9 mouse cellular contexts compared by ENCODE assay signal in genomic region chr2:105367623-105368022, GRCm38 (mm10). TPM values are rescaled to one million over a fixed set of nuclear protein-coding genes. Genes with fewer than 3 reads are reported as not detected.
DNase-seq lines count a peak whose midpoint lies in the region; ATAC-seq lines count a peak whose summit lies in the region.
"Had no signal": no experiment of that assay in that cellular context is flagged by ENCODE, and none has a peak within 500 bp of the region (broad histone marks: within the 10 kb centered on the region; RNA-seq: fewer than 3 reads in every experiment).

No protein-coding gene starts in this region.

- H3K4me3 ChIP-seq in kidney, embryonic 15.5 days (replicated peaks): no peak overlapping the region
- H3K4me3 ChIP-seq in forebrain, embryonic 11.5 days (ENCODE audit: low read depth, low read length): no peak overlapping the region

- H3K9me3 ChIP-seq in kidney, embryonic 15.5 days (replicated peaks): no peaks in the 10 kb centered on the region
- no peaks in the 10 kb centered on the region for H3K9me3 ChIP-seq in forebrain, embryonic 11.5 days (ENCODE audit: control insufficient read depth, low read length)

- H3K27me3 ChIP-seq in kidney, embryonic 15.5 days: peaks cover 16% of the 10 kb centered on the region
- H3K27me3 ChIP-seq in forebrain, embryonic 11.5 days (ENCODE audit: control insufficient read depth, insufficient read depth, low read length): no peaks in the 10 kb centered on the region

- H3K4me2 ChIP-seq in kidney, embryonic 15.5 days: no peak overlapping the region
- H3K4me2 ChIP-seq in forebrain, embryonic 11.5 days (ENCODE audit: low read depth, low read length, severe bottlenecking): no peak overlapping the region
- H3K4me2 ChIP-seq: hindbrain, embryonic 14.5 days had no signal

- H3K36me3 ChIP-seq in kidney, embryonic 15.5 days: no peaks in the 10 kb centered on the region
- no peaks in the 10 kb centered on the region for H3K36me3 ChIP-seq in forebrain, embryonic 11.5 days (ENCODE audit: control insufficient read depth, insufficient read depth, low read length)

- DNase-seq in kidney, adult 8-10 months: no peak
- peak; percentile 23 for DNase-seq in A20 (ENCODE audit: low read depth, low spot score)
- DNase-seq in CD8-positive naive resting alpha-beta T cell, adult 2 months (ENCODE audit: low read depth in 2 of 2, low spot score in 2 of 2): peak; percentile 9 to 21
- no peak for DNase-seq in cerebellum, adult 11 months
- no peak for DNase-seq in forebrain, embryonic 11.5 days (ENCODE audit: low spot score)
- DNase-seq: cerebellum, adult 8-10 months had no signal

- H3K4me1 ChIP-seq in kidney, embryonic 15.5 days: peaks cover 16% of the 10 kb centered on the region
- no peaks in the 10 kb centered on the region for H3K4me1 ChIP-seq in forebrain, embryonic 11.5 days (replicated peaks; ENCODE audit: control insufficient read depth, insufficient read depth, low read length)

- H3K27ac ChIP-seq in kidney, embryonic 15.5 days: 0 out of 2 replicates have a peak overlapping the region, but pooled peaks have one; percentile 13
- no peak overlapping the region for H3K27ac ChIP-seq in forebrain, embryonic 11.5 days (ENCODE audit: low read depth, low read length)
- H3K27ac ChIP-seq: hindbrain, embryonic 14.5 days had no signal

- ATAC-seq in kidney, embryonic 15.5 days (replicated peaks; ENCODE audit: low FRiP score): no peak
- ATAC-seq in inflammation-experienced regulatory T-cells, adult 6 months: peak; percentile 56
- no peak for ATAC-seq in forebrain, embryonic 11.5 days (replicated peaks; ENCODE audit: low FRiP score)

- H3K9ac ChIP-seq in kidney, embryonic 15.5 days: no peak overlapping the region
- no peak overlapping the region for H3K9ac ChIP-seq in forebrain, embryonic 11.5 days (ENCODE audit: low read length)
- H3K9ac ChIP-seq: hindbrain, embryonic 14.5 days had no signal

- 28% methylated on average over 4 of the region's 4 CpGs for WGBS in kidney, embryonic 15.5 days
- WGBS in forebrain, embryonic 11.5 days: 49% methylated on average over 4 of the region's 4 CpGs

RNA-seq across cellular contexts. Expression of gene Rcn1, which starts 31.5 kb away (rescaled TPM):
- 204 and 207 TPM in 2 replicates for polyA plus RNA-seq in kidney, embryonic 15.5 days (2015; fragmentation: Nextera tagmentation; extraction: Ambion mirVana)
- polyA plus RNA-seq in inflammation-experienced regulatory T-cells, adult 6 months (2017; shearing (Covaris generic)): 10 to 100 TPM in 1 of 3 experiments, 1 to 10 TPM in 2; 7.5 to 17.7 (median 8.5) TPM
- polyA plus RNA-seq in forebrain, embryonic 11.5 days (2014; fragmentation: Nextera tagmentation; extraction: Ambion mirVana): 116 and 120 TPM in 2 replicates

Comparison
In these comparisons a context has a peak if more than half of its experiments do, and no peak if none do; other contexts are left out.
1. DNase-seq: peak in A20 (single experiment) and CD8-positive naive resting alpha-beta T cell, adult 2 months (2 of 2); none in kidney, adult 8-10 months (0 of 2), cerebellum, adult 11 months (single experiment) and forebrain, embryonic 11.5 days (single experiment).